ENCODE assay signal across 26 mouse cellular contexts in genomic region chr11:46698830-46699229, GRCm38 (mm10). TPM values are rescaled to one million over a fixed set of nuclear protein-coding genes. Genes with fewer than 3 reads are reported as not detected.
DNase-seq lines count a peak whose midpoint lies in the region; ATAC-seq and TF ChIP-seq lines count a peak whose summit lies in the region.
"Had no signal": no experiment of that assay in that cellular context is flagged by ENCODE, and none has a peak within 500 bp of the region (broad histone marks: within the 10 kb centered on the region; RNA-seq: fewer than 3 reads in every experiment).

No protein-coding gene starts in this region.

- no peaks in the 10 kb centered on the region for H3K27me3 ChIP-seq in kidney, embryonic 16.5 days (ENCODE audit: insufficient read depth, low read length)
- H3K27me3 ChIP-seq: forebrain, embryonic 15.5 days; hindbrain, embryonic 12.5 days; limb, embryonic 15.5 days had no signal

- H3K4me2 ChIP-seq in kidney, embryonic 16.5 days (replicated peaks; ENCODE audit: low read depth, low read length): no peak overlapping the region
- H3K4me2 ChIP-seq: forebrain, embryonic 15.5 days; hindbrain, embryonic 12.5 days; limb, embryonic 15.5 days had no signal

- WGBS in kidney, embryonic 16.5 days: 79% methylated on average over 5 of the region's 5 CpGs

- ATAC-seq in kidney, embryonic 16.5 days (ENCODE audit: low FRiP score, low TSS enrichment): no peak
- peak; percentile 56 for ATAC-seq in common myeloid progenitor, adult 5-6 weeks (replicated peaks; ENCODE audit: low read depth, poor library complexity, severe bottlenecking)
- peak; percentile 52 for ATAC-seq in megakaryocyte, adult 5-6 weeks (ENCODE audit: poor library complexity, severe bottlenecking)
- ATAC-seq: activated CD4-positive, CD25-positive, alpha-beta regulatory T cell, adult 4 months; CD4-positive, CD25-positive, alpha-beta regulatory T cell, adult 4 months; forebrain, embryonic 15.5 days; midbrain, embryonic 16.5 days had no signal

- H3K4me3 ChIP-seq in kidney, embryonic 16.5 days (ENCODE audit: low read length): no peak overlapping the region
- no peak overlapping the region for H3K4me3 ChIP-seq in gastrocnemius, adult 2 months
- H3K4me3 ChIP-seq: forebrain, embryonic 15.5 days; heart, embryonic 10.5 days; hindbrain, embryonic 12.5 days; layer of hippocampus, adult 2 months; limb, embryonic 15.5 days had no signal

- peak; percentile 33 to 35 for DNase-seq in kidney, postnatal 36 days
- DNase-seq in B cell, adult 2 months: peak; percentile 23 to 32
- DNase-seq in gastrocnemius, adult 2 months: no peak
- DNase-seq in thymus, postnatal 4 days: no peak
- DNase-seq: adrenal gland, postnatal 10 days; cerebellum, adult 9-11 months; gastrocnemius, postnatal 36 days; heart, postnatal 10 days; layer of hippocampus, postnatal 36 days; lung, postnatal 14 days; right cerebral cortex, postnatal 14 days had no signal

- H3K4me1 ChIP-seq in kidney, embryonic 16.5 days (ENCODE audit: insufficient read depth, low read length): no peaks in the 10 kb centered on the region
- H3K4me1 ChIP-seq: forebrain, embryonic 15.5 days; heart, embryonic 10.5 days; hindbrain, embryonic 12.5 days; limb, embryonic 15.5 days had no signal

- no peaks in the 10 kb centered on the region for H3K9me3 ChIP-seq in kidney, embryonic 16.5 days (ENCODE audit: low read length)
- H3K9me3 ChIP-seq: forebrain, embryonic 15.5 days; G1E; heart, embryonic 10.5 days; hindbrain, embryonic 12.5 days; limb, embryonic 15.5 days had no signal

- H3K36me3 ChIP-seq in kidney, embryonic 16.5 days (ENCODE audit: insufficient read depth, low read length): no peaks in the 10 kb centered on the region
- H3K36me3 ChIP-seq: forebrain, embryonic 15.5 days; G1E; heart, embryonic 10.5 days; hindbrain, embryonic 12.5 days; limb, embryonic 15.5 days had no signal

- no peak overlapping the region for H3K9ac ChIP-seq in kidney, embryonic 16.5 days (replicated peaks; ENCODE audit: low read length)
- H3K9ac ChIP-seq: forebrain, embryonic 15.5 days; hindbrain, embryonic 12.5 days; limb, embryonic 15.5 days had no signal

- no peak for TF ChIP-seq CTCF in gastrocnemius, adult 2 months (IDR thresholded peaks at IDR 0.05)

- no peak overlapping the region for H3K27ac ChIP-seq in kidney, embryonic 16.5 days (ENCODE audit: low read length)
- no peak overlapping the region for H3K27ac ChIP-seq in gastrocnemius, adult 2 months
- H3K27ac ChIP-seq: forebrain, embryonic 15.5 days; heart, embryonic 10.5 days; hindbrain, embryonic 12.5 days; layer of hippocampus, adult 2 months; limb, embryonic 15.5 days had no signal

- intact Hi-C loops in gastrocnemius, adult 2 months (cut with DNase I): no loop called here

RNA-seq across cellular contexts. Expression of gene Timd2, which starts 8.0 kb away (rescaled TPM):
- 0.30 and 0.36 TPM in 2 replicates for polyA plus RNA-seq in kidney, embryonic 16.5 days (2015; fragmentation: Nextera tagmentation; extraction: Ambion mirVana)
- not detected in 2 replicates for total RNA-seq in common myeloid progenitor, adult 5-6 weeks (2017)
- 0.09 TPM in 1 of 2 replicates, not detected in the other for total RNA-seq in megakaryocyte, adult 5-6 weeks (2015)
- total RNA-seq in megakaryocyte, adult 5-6 weeks (2017): not detected in 2 replicates
- not detected for total RNA-seq in gastrocnemius, adult 2 months (2021)
- total RNA-seq: G1E; gastrocnemius, postnatal 36 days; heart, postnatal 10 days; layer of hippocampus, adult 2 months; layer of hippocampus, postnatal 36 days; left cerebral cortex, postnatal 14 days; megakaryocyte-erythroid progenitor cell, adult 5-6 weeks; neutrophil, adult 5-6 weeks had no signal
- polyA plus RNA-seq: forebrain, embryonic 15.5 days; G1E; hindbrain, embryonic 12.5 days; midbrain, embryonic 16.5 days had no signal

RNA-seq across cellular contexts. Expression of gene Havcr1, which starts 36.0 kb away (rescaled TPM):
- 0.33 and 0.62 TPM in 2 replicates for polyA plus RNA-seq in kidney, embryonic 16.5 days (2015; fragmentation: Nextera tagmentation; extraction: Ambion mirVana)
- total RNA-seq in common myeloid progenitor, adult 5-6 weeks (2017): not detected in 2 replicates
- total RNA-seq in megakaryocyte, adult 5-6 weeks (2015): 3.4 and 3.5 TPM in 2 replicates
- total RNA-seq in megakaryocyte, adult 5-6 weeks (2017): 0.92 and 2.0 TPM in 2 replicates
- not detected for total RNA-seq in gastrocnemius, adult 2 months (2021)
- total RNA-seq: G1E; gastrocnemius, postnatal 36 days; heart, postnatal 10 days; layer of hippocampus, adult 2 months; layer of hippocampus, postnatal 36 days; left cerebral cortex, postnatal 14 days; megakaryocyte-erythroid progenitor cell, adult 5-6 weeks; neutrophil, adult 5-6 weeks had no signal
- polyA plus RNA-seq: activated CD4-positive, CD25-positive, alpha-beta regulatory T cell, adult 4 months; forebrain, embryonic 15.5 days; G1E; heart, embryonic 10.5 days; hindbrain, embryonic 12.5 days; midbrain, embryonic 16.5 days had no signal

Comparison
In these comparisons a context has a peak if more than half of its experiments do, and no peak if none do; other contexts are left out.
1. DNase-seq: peak in kidney, postnatal 36 days (2 of 2) and B cell, adult 2 months (2 of 2); none in gastrocnemius, adult 2 months (single experiment) and thymus, postnatal 4 days (single experiment).